Mouse (Mus musculus) stomach, embryonic 15.5 days (tissue): ENCODE measurements at regions not wholly inside any gene's neighbourhood (a gene's known extent, or its start where the extent isn't known, plus 50 kb on each side); places are given as distances from the start of the nearest gene placed in this dataset.

Source experiments
- ATAC-seq: fragments of 200-750 bp; cut with Nextera tagmentation; 2 replicates; pipeline ENCODE4 v1.8.0; 2017; ENCODE audit warnings: low read depth, moderate number of reproducible peaks, moderate TSS enrichment; ENCODE audit not compliant: insufficient read depth, low FRiP score
- H3K27ac ChIP-seq: fragments of 300-500 bp; sonication (generic); 2 replicates; pipeline ENCODE4 v1.5.1; 2015; ENCODE audit warnings: mild to moderate bottlenecking, inconsistent platforms
- H3K27me3 ChIP-seq: fragments of 300-500 bp; sonication (generic); replicated peaks from 2 replicates; pipeline ENCODE4 v1.6.1; 2015; ENCODE audit warnings: inconsistent platforms
- H3K36me3 ChIP-seq: fragments of 300-500 bp; sonication (generic); 2 replicates; pipeline ENCODE4 v1.6.1; 2015; ENCODE audit warnings: inconsistent platforms
- H3K4me1 ChIP-seq: fragments of 300-500 bp; sonication (generic); 2 replicates; pipeline ENCODE4 v1.6.1; 2015; ENCODE audit warnings: inconsistent platforms
- H3K4me2 ChIP-seq: fragments of 300-500 bp; sonication (generic); 2 replicates; pipeline ENCODE4 v1.6.1; 2015; ENCODE audit warnings: mild to moderate bottlenecking, inconsistent platforms
- H3K4me3 ChIP-seq: fragments of 300-500 bp; sonication (generic); replicated peaks from 2 replicates; pipeline ENCODE4 v1.5.1; 2015; ENCODE audit warnings: inconsistent platforms
- H3K9ac ChIP-seq: fragments of 300-500 bp; sonication (generic); 2 replicates; pipeline ENCODE4 v1.6.1; 2015; ENCODE audit warnings: inconsistent platforms
- H3K9me3 ChIP-seq: fragments of 300-500 bp; sonication (generic); 2 replicates; pipeline ENCODE4 v1.6.1; 2016; ENCODE audit warnings: inconsistent platforms
- WGBS: fragments of 180-500 bp; shearing (Covaris S2); methylation state at CpG from one replicate; pipeline ENCODE4 v1.1.7; 2015; 5-methylcytosine and 5-hydroxymethylcytosine counted together

DNA sequence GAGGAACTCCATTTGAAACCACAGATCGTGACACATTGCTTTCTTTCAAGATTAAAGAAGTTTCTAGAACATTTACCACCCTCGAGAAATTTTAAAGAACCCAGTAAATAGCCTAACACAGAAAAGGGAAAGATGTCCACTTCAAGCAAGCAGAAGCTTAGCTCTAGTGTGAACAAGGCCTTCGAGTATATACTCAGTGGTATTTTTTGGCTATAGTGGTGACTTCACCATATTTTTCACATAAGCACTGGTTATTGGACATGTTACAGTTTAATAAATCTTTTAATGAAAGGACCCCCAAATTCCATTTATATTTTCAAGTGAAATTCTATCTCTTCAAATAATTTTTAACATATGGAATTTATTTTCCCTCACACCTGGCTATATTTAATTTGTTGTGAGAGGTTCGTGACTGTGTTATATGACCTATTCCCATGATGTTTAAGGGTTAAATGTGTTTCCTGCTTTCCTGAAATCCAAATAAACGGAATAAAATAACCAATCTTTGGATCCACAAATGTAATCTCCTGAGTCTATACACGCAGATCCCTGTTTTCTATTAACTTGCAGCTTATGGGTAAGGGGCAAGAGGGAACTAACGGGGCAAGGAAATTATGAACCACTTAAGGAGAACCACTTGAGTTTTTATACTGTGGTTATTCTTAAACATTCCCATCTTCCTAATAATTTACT, 60.6 kb upstream of the Tas2r134 start:
- Histone ChIP-seq H3K9me3 (no peaks in the 10 kb centered on the region), H3K36me3 (no peaks in the 10 kb centered on the region), H3K9ac (no peak overlapping the region), H3K4me1 (no peaks in the 10 kb centered on the region), H3K4me2 (no peak overlapping the region), H3K4me3 (no peak overlapping the region), H3K27ac (no peak overlapping the region), H3K27me3 (no peaks in the 10 kb centered on the region)
- ATAC-seq = no peak
- WGBS = 66% methylated on average over 7 of the region's 7 CpGs

DNA sequence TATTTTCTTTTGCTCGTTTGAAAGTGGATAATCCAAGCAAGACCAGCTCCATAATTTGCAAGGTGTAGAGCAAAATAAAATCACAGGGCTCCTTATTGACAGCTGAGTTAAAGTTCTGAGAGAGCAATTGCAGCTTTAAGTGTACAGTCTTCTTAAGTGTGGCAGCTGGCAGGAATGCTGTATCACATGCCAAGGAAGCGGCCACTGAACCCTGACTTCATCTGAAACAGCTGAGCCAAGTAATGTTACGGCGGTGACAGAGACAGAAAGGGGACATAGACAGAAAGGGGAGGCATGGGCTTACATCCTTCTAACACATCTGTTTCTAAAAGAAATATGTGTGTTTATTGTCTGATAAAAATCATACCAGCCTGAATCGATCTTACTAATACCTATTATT, 63.4 kb upstream of the Tas2r134 start:
- 74% methylated on average over 5 of the region's 5 CpGs for whole genome bisulfite sequencing
- no peak overlapping the region for H3K27ac ChIP-seq

DNA sequence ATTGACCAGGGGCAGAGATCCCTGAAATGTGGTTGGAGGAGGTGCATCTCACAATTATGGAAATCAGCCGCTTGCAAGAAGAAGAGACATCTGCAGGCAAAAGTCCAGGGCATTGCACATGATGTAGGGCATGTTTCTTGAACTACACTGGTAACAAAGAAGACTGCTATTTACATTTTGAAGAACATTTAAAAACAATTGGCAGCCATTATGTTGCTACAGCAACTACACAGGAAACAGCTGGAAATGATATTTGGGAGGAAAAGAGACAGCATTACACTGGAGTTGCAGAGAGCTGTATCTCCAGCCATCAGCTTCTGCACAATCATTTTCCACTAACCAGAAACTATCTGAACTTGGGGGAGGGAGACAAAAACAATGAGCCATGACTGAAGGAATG, 64.1 kb upstream of the Tas2r134 start:
- 61% methylated on average over 1 of the region's 1 CpGs for WGBS
- ATAC-seq = no peak
- H3K27ac ChIP-seq = no peak overlapping the region
- H3K9me3 ChIP-seq = no peaks in the 10 kb centered on the region
- H3K27me3 ChIP-seq = no peaks in the 10 kb centered on the region
- no peaks in the 10 kb centered on the region for H3K36me3 ChIP-seq
- no peaks in the 10 kb centered on the region for H3K4me1 ChIP-seq
- H3K4me3 ChIP-seq = no peak overlapping the region
- no peak overlapping the region for H3K4me2 ChIP-seq
- no peak overlapping the region for H3K9ac ChIP-seq

More for the DNA sequence above, 63.4 kb upstream of the Tas2r134 start:
- no peak overlapping the region for H3K9ac ChIP-seq
- no peak overlapping the region for H3K4me2 ChIP-seq
- ATAC-seq = no peak
- H3K9me3 ChIP-seq = no peaks in the 10 kb centered on the region
- no peaks in the 10 kb centered on the region for H3K36me3 ChIP-seq
- H3K27me3 ChIP-seq = no peaks in the 10 kb centered on the region
- H3K4me1 ChIP-seq = no peaks in the 10 kb centered on the region
- H3K4me3 ChIP-seq = no peak overlapping the region

DNA sequence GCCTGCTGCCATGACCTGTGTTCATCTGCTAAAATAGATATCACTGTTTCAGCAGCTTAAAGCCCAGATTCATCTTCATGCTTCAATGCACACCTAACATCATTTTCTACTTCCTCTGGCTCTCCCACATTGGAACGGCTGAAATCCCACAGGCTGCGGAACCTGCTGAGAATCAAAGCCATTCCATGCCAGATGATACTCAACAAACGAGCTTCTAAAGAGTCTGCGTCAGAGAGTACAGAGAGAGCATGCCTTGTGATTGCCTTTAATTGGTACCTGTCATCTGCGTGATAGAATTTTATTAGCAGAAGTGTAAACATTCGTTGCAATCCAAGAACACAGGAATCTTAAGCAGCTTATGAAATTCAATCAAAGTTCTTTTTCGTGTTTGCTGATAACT, 76.4 kb upstream of the Tas2r134 start:
- H3K4me3 ChIP-seq = no peak overlapping the region
- no peaks in the 10 kb centered on the region for H3K27me3 ChIP-seq
- 51% methylated on average over 7 of the region's 7 CpGs for WGBS
- H3K9me3 ChIP-seq = no peaks in the 10 kb centered on the region
- H3K4me1 ChIP-seq = no peaks in the 10 kb centered on the region
- H3K27ac ChIP-seq = no peak overlapping the region
- no peaks in the 10 kb centered on the region for H3K36me3 ChIP-seq
- H3K4me2 ChIP-seq = no peak overlapping the region
- no peak overlapping the region for H3K9ac ChIP-seq
- ATAC-seq = no peak

GRCm38 (mm10) chr2:51549125-51549524, 78.2 kb upstream of the Tas2r134 start:
- Histone ChIP-seq H3K9ac (no peak overlapping the region), H3K27ac (no peak overlapping the region), H3K9me3 (no peaks in the 10 kb centered on the region), H3K27me3 (no peaks in the 10 kb centered on the region), H3K36me3 (no peaks in the 10 kb centered on the region), H3K4me1 (no peaks in the 10 kb centered on the region), H3K4me2 (no peak overlapping the region), H3K4me3 (no peak overlapping the region)
- 82% methylated on average over 5 of the region's 5 CpGs for WGBS
- ATAC-seq = no peak

DNA sequence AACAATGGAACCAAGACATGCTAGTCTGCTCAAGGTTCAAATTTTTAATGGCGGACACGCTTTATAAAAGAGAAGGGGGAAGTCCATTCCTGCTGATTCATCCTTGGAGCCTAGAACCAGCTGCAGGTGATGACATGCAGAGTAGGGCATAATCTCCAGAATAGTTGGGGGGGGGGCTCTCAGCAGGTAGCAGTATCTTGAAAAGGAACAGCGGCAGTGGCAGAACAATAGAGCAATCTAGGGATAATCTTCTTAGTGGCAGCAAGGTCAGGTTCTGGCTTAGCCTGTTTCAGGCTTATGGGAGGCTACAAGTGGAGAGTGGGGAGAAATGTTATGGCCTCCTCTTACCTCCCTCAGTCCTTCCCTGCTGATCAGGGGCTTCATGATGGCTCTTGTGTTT, 81.1 kb upstream of the Tas2r134 start:
- WGBS = 88% methylated on average over 3 of the region's 3 CpGs
- Histone ChIP-seq H3K4me3 (no peak overlapping the region), H3K9me3 (no peaks in the 10 kb centered on the region), H3K27ac (no peak overlapping the region), H3K4me2 (no peak overlapping the region), H3K4me1 (no peaks in the 10 kb centered on the region), H3K27me3 (no peaks in the 10 kb centered on the region), H3K9ac (no peak overlapping the region), H3K36me3 (no peaks in the 10 kb centered on the region)
- ATAC-seq = no peak

GRCm38 (mm10) chr2:51543949-51544348, 83.4 kb upstream of the Tas2r134 start:
- H3K4me2 ChIP-seq = no peak overlapping the region
- no peaks in the 10 kb centered on the region for H3K4me1 ChIP-seq
- H3K27me3 ChIP-seq = no peaks in the 10 kb centered on the region
- H3K36me3 ChIP-seq = no peaks in the 10 kb centered on the region
- no peaks in the 10 kb centered on the region for H3K9me3 ChIP-seq
- no peak overlapping the region for H3K27ac ChIP-seq
- ATAC-seq = no peak
- H3K4me3 ChIP-seq = no peak overlapping the region
- no peak overlapping the region for H3K9ac ChIP-seq
- 23% methylated on average over 1 of the region's 1 CpGs for WGBS

- Histone ChIP-seq H3K4me2 (no peak overlapping the region), H3K9me3 (no peaks in the 10 kb centered on the region), H3K27me3 (no peaks in the 10 kb centered on the region), H3K9ac (no peak overlapping the region), H3K27ac (no peak overlapping the region), H3K4me3 (no peak overlapping the region), H3K4me1 (no peaks in the 10 kb centered on the region), H3K36me3 (no peaks in the 10 kb centered on the region)
- 74% methylated on average over 4 of the region's 4 CpGs for WGBS
- ATAC-seq = no peak
Observed at GRCm38 (mm10) chr2:51542272-51542671, 85.0 kb upstream of the Tas2r134 start.

DNA sequence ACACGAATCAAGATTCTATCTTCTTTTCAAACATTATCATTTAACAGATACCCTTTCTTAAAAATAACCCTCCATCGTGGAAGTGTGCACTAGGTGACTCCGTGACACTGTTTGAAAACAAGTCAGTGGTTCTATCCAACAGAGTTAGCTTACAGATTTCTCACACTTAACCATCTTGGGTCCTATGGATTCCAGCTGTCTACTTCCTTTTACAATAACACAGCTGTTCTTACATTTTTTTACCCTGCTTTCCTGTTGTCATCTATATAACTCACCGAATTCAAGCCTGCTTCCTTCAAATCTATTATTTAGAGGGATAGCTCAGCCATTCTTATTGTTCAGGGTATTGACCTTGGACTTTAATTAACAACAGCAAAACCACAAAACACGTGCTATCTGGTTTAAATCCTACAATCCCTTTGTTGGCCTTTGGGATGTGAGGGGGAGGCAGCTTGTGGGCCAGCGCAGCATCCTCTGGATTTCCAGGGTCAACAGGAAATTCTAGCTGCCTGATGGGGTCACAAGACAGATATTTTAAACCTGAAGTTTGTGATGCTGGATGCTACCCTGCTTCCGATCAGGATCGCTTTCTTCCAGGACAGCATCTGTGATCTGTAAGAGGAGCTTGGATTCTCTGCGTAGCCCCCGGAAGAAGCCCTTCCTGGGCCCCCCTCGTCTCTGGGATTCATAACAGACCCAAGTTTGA, 94.4 kb upstream of the Tas2r134 start:
- ATAC-seq = peak; percentile 50; the same call in 1 of the 2 replicates
- 35% methylated on average over 11 of the region's 11 CpGs for WGBS
- Histone ChIP-seq H3K4me2 (no peak overlapping the region), H3K27me3 (no peaks in the 10 kb centered on the region), H3K36me3 (no peaks in the 10 kb centered on the region), H3K9me3 (no peaks in the 10 kb centered on the region), H3K4me1 (peaks cover 9% of the 10 kb centered on the region), H3K4me3 (no peak overlapping the region), H3K9ac (no peak overlapping the region), H3K27ac (peak overlapping the region; percentile 69; the same call in 1 of the 2 replicates)

DNA sequence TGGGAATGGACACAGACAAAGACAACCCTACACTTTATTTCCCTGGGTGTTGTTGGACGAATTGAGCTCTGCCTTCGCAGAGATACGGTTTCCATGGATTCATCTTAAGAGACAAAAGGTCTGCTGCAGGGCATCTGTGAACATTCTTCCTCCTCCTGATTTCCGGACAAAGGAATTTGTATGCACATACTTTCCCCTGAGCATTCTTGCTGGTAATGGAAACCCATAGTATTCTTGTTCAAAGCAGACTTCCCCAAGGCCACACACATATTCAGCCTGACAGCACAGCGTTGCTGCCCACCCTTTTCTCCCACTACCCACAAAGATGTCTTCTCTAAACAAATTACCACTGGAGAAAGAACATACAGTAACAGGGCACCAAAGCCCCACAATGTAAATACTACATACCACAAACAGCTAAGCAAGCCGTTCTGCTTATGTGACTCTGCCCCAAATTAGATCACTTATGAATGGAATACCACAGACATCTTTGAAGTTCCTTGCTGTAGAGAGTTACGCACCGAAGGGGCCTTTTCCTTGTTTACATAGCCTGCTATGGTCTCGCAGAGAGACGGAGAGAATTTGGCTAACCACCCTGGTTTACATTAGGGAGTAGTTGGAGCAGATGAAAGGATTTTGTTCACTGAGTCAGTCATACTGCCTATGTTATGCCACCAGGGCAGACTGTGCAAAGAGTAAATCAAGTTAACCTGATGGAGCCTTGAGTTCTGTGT, 96.0 kb upstream of the Tas2r134 start:
- 17% methylated on average over 10 of the region's 10 CpGs for WGBS
- peak overlapping the region; percentile 1; the same call in 1 of the 2 replicates for H3K27ac ChIP-seq

GRCm38 (mm10) chr2:51522766-51523165, 104.5 kb upstream of the Tas2r134 start:
- H3K9me3 ChIP-seq = no peaks in the 10 kb centered on the region
- H3K4me3 ChIP-seq = no peak overlapping the region
- H3K27me3 ChIP-seq = no peaks in the 10 kb centered on the region
- no peak overlapping the region for H3K4me2 ChIP-seq
- no peak overlapping the region for H3K27ac ChIP-seq
- H3K36me3 ChIP-seq = no peaks in the 10 kb centered on the region
- no peak for ATAC-seq
- WGBS = 58% methylated on average over 3 of the region's 3 CpGs
- no peaks in the 10 kb centered on the region for H3K4me1 ChIP-seq
- H3K9ac ChIP-seq = no peak overlapping the region

More for the DNA sequence above, 96.0 kb upstream of the Tas2r134 start:
- Histone ChIP-seq H3K9ac (no peak overlapping the region), H3K4me2 (no peak overlapping the region), H3K4me1 (peaks cover 9% of the 10 kb centered on the region), H3K9me3 (no peaks in the 10 kb centered on the region), H3K4me3 (no peak overlapping the region), H3K36me3 (no peaks in the 10 kb centered on the region), H3K27me3 (no peaks in the 10 kb centered on the region)
- ATAC-seq = no peak; the same call in 1 of the 2 replicates
